Mouse (Mus musculus) embryonic facial prominence, embryonic 10.5 days (tissue): ENCODE data around the gene Lrrc32. TPM values are rescaled to one million over a fixed set of nuclear protein-coding genes. Genes with fewer than 3 reads are reported as not detected.

Source experiments
- DNase-seq: peaks from one replicate; pipeline ENCODE4 v3.0.0-alpha.2; 2017; ENCODE audit warnings: low spot score
- H3K27ac ChIP-seq: fragments of 300-500 bp; sonication (generic); replicated peaks from 2 replicates; pipeline ENCODE4 v1.5.1; 2016; ENCODE audit warnings: mild to moderate bottlenecking
- H3K27me3 ChIP-seq: fragments of 300-500 bp; sonication (generic); replicated peaks from 2 replicates; pipeline ENCODE4 v1.6.1; 2016; ENCODE audit warnings: low read depth, mild to moderate bottlenecking; ENCODE audit not compliant: poor library complexity, severe bottlenecking
- H3K36me3 ChIP-seq: fragments of 300-500 bp; sonication (generic); replicated peaks from 2 replicates; pipeline ENCODE4 v1.6.1; 2016; ENCODE audit warnings: mild to moderate bottlenecking, moderate library complexity
- H3K4me1 ChIP-seq: fragments of 300-500 bp; sonication (generic); 2 replicates; pipeline ENCODE4 v1.6.1; 2016
- H3K4me3 ChIP-seq: fragments of 300-500 bp; sonication (generic); 2 replicates; pipeline ENCODE4 v1.5.1; 2016; ENCODE audit warnings: mild to moderate bottlenecking, moderate library complexity
- H3K9me3 ChIP-seq: fragments of 300-500 bp; sonication (generic); 2 replicates; pipeline ENCODE4 v1.6.1; 2016; ENCODE audit warnings: mild to moderate bottlenecking
- WGBS: fragments of 180-500 bp; shearing (Covaris S2); methylation state at CpG from one replicate; pipeline ENCODE4 v1.1.7; 2016; 5-methylcytosine and 5-hydroxymethylcytosine counted together
- polyA plus RNA-seq: library from polyadenylated mRNA; unstranded; fragments of >200 nt; fragmentation: Nextera tagmentation; extraction: Ambion mirVana; gene quantifications from 2 replicates; pipeline ENCODE4 v1.2.1, GENCODE M21; 2016

The Lrrc32 gene
- polyA plus RNA-seq, 1 experiment from 2014 or later, result 3.7 TPM

- WGBS, result 93% methylated on average over 3 of the region's 3 CpGs
- no peaks in the 10 kb centered on the region for H3K9me3 ChIP-seq
- no peaks in the 10 kb centered on the region for H3K36me3 ChIP-seq
- peaks cover 9% of the 10 kb centered on the region; the same call in 1 of the 2 replicates for H3K27me3 ChIP-seq
- no peak overlapping the region for H3K27ac ChIP-seq
- no peak for DNase-seq
- peaks cover 13% of the 10 kb centered on the region for H3K4me1 ChIP-seq
- H3K4me3 ChIP-seq, result no peak overlapping the region
Observed at GRCm38 (mm10) chr7:98527085-98527484, 38.0 kb downstream of the Lrrc32 start.

DNA sequence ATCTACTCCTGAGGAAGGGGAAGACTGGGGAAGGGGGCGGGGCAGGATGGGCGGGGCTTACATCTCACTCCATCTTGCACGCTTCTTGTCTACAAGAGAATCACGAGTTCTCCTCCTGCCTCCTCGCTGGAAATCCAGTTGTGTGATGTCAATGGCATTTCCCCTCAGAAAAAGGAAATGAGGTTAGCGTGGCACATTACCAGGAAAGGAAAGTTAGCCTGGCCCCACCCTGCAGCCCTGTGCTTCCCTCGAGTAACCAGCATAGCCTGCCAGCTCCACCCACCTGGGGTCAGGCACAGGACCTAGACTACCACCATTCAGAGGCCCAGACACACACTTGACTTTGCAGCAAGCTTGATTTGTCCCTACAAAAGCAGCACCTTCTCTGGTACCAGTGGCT lies 42.5 kb downstream of the Lrrc32 start:
- Histone ChIP-seq H3K27ac (no peak overlapping the region), H3K4me1 (no peaks in the 10 kb centered on the region), H3K27me3 (no peaks in the 10 kb centered on the region), H3K4me3 (no peak overlapping the region), H3K9me3 (no peaks in the 10 kb centered on the region), H3K36me3 (no peaks in the 10 kb centered on the region)
- 63% methylated on average over 7 of the region's 7 CpGs for WGBS
- DNase-seq, result no peak

GRCm38 (mm10) chr7:98532981-98533380 lies 43.9 kb downstream of the Lrrc32 start:
- no peak for DNase-seq
- 90% methylated on average over 4 of the region's 4 CpGs for WGBS

DNA sequence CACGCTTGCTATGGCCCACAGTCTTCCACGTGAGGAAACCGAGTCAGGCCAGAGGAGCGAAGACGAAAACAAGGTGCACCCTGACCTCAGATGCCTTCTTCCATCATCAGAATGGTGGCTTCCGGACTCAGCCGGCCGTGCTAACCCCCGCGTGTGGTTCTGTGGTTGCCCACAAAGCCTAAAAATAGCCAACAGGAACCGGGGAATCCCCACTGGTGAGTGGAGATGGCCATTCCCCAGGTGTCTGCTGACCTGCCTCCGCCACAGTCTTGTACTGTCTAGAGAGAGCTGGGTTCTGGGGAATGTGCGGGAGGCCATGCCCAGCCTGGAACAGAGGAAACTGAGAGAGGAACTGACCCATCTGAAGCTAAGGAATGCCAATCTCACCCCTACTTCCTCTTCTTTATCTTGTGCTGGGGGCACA lies 45.4 kb downstream of the Lrrc32 start:
- Histone ChIP-seq H3K27ac (no peak overlapping the region), H3K36me3 (no peaks in the 10 kb centered on the region), H3K9me3 (no peaks in the 10 kb centered on the region), H3K27me3 (no peaks in the 10 kb centered on the region), H3K4me1 (peaks cover 17% of the 10 kb centered on the region), H3K4me3 (no peak overlapping the region)
- no peak for DNase-seq
- 92% methylated on average over 13 of the region's 13 CpGs for WGBS

More at GRCm38 (mm10) chr7:98532981-98533380, 43.9 kb downstream of the Lrrc32 start:
- H3K9me3 ChIP-seq, result no peaks in the 10 kb centered on the region
- H3K4me1 ChIP-seq, result peaks cover 12% of the 10 kb centered on the region
- no peak overlapping the region for H3K27ac ChIP-seq
- no peaks in the 10 kb centered on the region for H3K27me3 ChIP-seq
- no peak overlapping the region for H3K4me3 ChIP-seq
- no peaks in the 10 kb centered on the region for H3K36me3 ChIP-seq

DNA sequence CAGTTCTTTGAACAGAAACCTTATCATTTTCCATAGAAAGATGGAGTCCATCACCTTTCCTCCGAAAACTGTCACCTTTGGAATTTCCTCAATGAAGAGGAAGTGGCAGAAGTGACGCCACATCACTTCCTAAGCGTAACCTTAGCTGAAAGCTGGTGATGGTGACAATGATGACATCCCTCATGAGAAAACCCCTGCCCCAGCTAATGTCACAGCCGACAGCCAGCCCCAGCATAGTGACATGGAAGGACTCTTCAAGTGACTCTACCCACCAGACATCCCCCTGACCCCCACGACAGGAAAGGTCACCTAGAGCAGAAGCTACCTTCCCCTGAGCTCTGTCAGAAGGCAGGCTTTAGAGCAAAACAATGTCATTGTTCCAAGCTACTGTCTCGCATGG lies 46.1 kb downstream of the Lrrc32 start:
- DNase-seq, result no peak
- H3K4me1 ChIP-seq, result peaks cover 17% of the 10 kb centered on the region
- H3K9me3 ChIP-seq, result no peaks in the 10 kb centered on the region
- H3K27me3 ChIP-seq, result no peaks in the 10 kb centered on the region
- WGBS, result 93% methylated on average over 6 of the region's 6 CpGs
- H3K36me3 ChIP-seq, result no peaks in the 10 kb centered on the region
- H3K4me3 ChIP-seq, result no peak overlapping the region
- no peak overlapping the region for H3K27ac ChIP-seq

GRCm38 (mm10) chr7:98535882-98536281 lies 46.8 kb downstream of the Lrrc32 start:
- H3K27me3 ChIP-seq, result no peaks in the 10 kb centered on the region
- H3K9me3 ChIP-seq, result no peaks in the 10 kb centered on the region
- H3K36me3 ChIP-seq, result no peaks in the 10 kb centered on the region
- H3K4me1 ChIP-seq, result peaks cover 22% of the 10 kb centered on the region
- 92% methylated on average over 4 of the region's 4 CpGs for WGBS
- DNase-seq, result no peak
- 0 out of 2 replicates have a peak overlapping the region, but pooled peaks have one; percentile 40 for H3K27ac ChIP-seq
- H3K4me3 ChIP-seq, result no peak overlapping the region

DNA sequence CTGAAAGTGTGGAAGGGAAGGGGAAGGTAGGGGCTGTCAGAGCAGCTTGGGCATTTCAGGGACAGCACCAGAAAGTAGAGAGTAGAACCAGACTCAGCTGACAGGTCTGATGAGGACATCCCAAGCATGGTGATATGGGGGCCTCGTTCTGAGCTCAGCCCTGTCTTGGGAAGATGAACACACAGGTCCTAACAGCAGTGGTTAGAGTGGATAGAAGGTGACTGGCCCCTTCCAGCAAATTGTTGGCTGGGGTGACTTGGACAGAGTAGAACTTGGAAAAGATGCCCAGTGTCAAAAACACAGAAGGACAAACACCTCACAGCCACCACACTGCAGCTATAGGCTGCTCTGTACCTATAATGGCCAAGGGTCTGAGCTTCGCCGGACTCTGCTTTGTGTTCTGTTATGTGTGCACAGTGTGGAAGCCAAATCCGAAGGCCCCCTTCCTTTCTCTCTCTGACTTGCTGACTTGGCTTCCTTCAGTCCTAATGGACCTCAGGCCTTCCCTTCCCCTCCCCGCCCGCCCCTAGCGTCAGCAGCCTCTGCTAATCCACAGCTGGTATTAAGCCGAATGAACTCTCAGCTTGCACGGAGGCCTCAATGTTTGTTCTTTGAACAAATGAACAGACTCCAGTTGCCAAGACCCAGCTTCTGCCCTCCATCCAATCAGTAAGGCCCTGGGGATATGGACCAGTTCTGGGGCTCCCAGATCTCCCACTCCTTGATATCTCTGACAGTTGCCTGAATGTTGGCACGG lies 48.3 kb downstream of the Lrrc32 start:
- WGBS, result 31% methylated on average over 10 of the region's 10 CpGs
- H3K36me3 ChIP-seq, result no peaks in the 10 kb centered on the region
- DNase-seq, result peak; percentile 60
- H3K9me3 ChIP-seq, result no peaks in the 10 kb centered on the region
- peaks cover 33% of the 10 kb centered on the region for H3K4me1 ChIP-seq
- H3K4me3 ChIP-seq, result no peak overlapping the region
- no peaks in the 10 kb centered on the region for H3K27me3 ChIP-seq
- peak overlapping the region; percentile 77 for H3K27ac ChIP-seq

- no peaks in the 10 kb centered on the region for H3K27me3 ChIP-seq
- WGBS, result 40% methylated on average over 8 of the region's 8 CpGs
- H3K27ac ChIP-seq, result peak overlapping the region; percentile 77
- no peak for DNase-seq
- H3K4me3 ChIP-seq, result no peak overlapping the region
- H3K36me3 ChIP-seq, result no peaks in the 10 kb centered on the region
- H3K9me3 ChIP-seq, result no peaks in the 10 kb centered on the region
- H3K4me1 ChIP-seq, result peaks cover 33% of the 10 kb centered on the region
Observed at GRCm38 (mm10) chr7:98537967-98538573, 49.0 kb downstream of the Lrrc32 start.

- H3K9me3 ChIP-seq, result no peaks in the 10 kb centered on the region
- WGBS, result 60% methylated on average over 2 of the region's 2 CpGs
- H3K36me3 ChIP-seq, result no peaks in the 10 kb centered on the region
- no peak overlapping the region for H3K4me3 ChIP-seq
- H3K27me3 ChIP-seq, result no peaks in the 10 kb centered on the region
- DNase-seq, result no peak
- peaks cover 47% of the 10 kb centered on the region for H3K4me1 ChIP-seq
- peak overlapping the region; percentile 21; the same call in 1 of the 2 replicates for H3K27ac ChIP-seq
Observed at GRCm38 (mm10) chr7:98540879-98541278, 51.8 kb downstream of the Lrrc32 start.

GRCm38 (mm10) chr7:98541564-98541963 lies 52.5 kb downstream of the Lrrc32 start:
- WGBS, result 90% methylated on average over 5 of the region's 5 CpGs
- Histone ChIP-seq H3K27ac (0 out of 2 replicates have a peak overlapping the region, but pooled peaks have one; percentile 21), H3K36me3 (no peaks in the 10 kb centered on the region), H3K9me3 (no peaks in the 10 kb centered on the region), H3K4me1 (peaks cover 47% of the 10 kb centered on the region), H3K4me3 (no peak overlapping the region), H3K27me3 (no peaks in the 10 kb centered on the region)
- no peak for DNase-seq

DNA sequence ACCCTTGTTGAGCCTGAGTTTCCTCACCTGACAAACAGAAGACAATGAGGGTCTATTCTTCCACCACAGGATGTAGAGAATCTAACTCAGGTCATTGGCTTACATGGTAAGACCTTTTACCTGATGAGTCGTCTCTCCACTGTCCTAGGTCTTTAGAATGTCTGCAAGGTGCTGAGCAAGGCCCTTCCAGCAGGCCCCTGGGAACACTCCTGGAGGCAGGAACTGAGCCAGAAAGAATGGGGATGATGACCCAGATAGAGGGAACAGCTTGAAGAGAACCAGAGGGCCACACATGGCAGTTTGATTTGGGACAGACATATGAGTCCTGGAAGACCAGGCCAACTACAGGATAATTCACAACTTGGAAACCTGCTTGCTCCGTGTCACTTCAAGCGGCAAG lies 53.2 kb downstream of the Lrrc32 start:
- no peak overlapping the region for H3K4me3 ChIP-seq
- WGBS, result 90% methylated on average over 3 of the region's 3 CpGs
- H3K27ac ChIP-seq, result no peak overlapping the region
- peaks cover 41% of the 10 kb centered on the region for H3K4me1 ChIP-seq
- H3K36me3 ChIP-seq, result no peaks in the 10 kb centered on the region
- no peaks in the 10 kb centered on the region for H3K27me3 ChIP-seq
- DNase-seq, result no peak
- no peaks in the 10 kb centered on the region for H3K9me3 ChIP-seq

- Histone ChIP-seq H3K27me3 (no peaks in the 10 kb centered on the region), H3K4me3 (no peak overlapping the region), H3K27ac (no peak overlapping the region), H3K9me3 (no peaks in the 10 kb centered on the region), H3K4me1 (peaks cover 37% of the 10 kb centered on the region), H3K36me3 (no peaks in the 10 kb centered on the region)
- no peak for DNase-seq
- WGBS, result 76% methylated on average over 6 of the region's 6 CpGs
Observed at GRCm38 (mm10) chr7:98542731-98543142, 53.7 kb downstream of the Lrrc32 start.

DNA sequence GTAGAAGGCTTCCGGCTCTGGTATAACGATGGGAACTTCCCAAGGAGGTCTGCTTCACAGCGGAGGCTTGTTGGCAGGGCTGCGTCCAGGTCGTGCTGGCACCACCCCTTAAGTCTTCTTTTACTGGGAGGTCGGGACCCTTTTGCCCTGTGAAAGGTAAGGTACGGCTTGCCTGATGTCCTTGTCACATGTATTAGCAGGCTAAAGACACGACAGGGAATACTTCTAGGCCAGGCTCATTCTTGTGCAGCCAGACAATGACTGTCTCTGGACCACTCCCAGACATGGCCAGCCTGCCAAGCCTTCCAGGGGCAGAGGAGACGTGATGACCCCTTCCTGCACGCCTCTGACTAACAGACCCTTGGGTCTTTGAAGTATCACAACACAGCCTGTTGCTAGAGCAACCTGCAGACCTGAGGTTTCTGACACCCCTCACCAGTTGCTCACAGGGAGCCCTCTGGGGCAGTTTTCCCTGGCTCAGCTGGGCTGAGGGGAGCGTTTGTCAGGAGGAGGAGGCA lies 54.8 kb downstream of the Lrrc32 start:
- H3K27ac ChIP-seq, result peak overlapping the region; percentile 48
- WGBS, result 63% methylated on average over 11 of the region's 11 CpGs

More for the DNA sequence above, 54.8 kb downstream of the Lrrc32 start:
- peaks cover 34% of the 10 kb centered on the region for H3K4me1 ChIP-seq
- no peaks in the 10 kb centered on the region for H3K9me3 ChIP-seq
- H3K36me3 ChIP-seq, result no peaks in the 10 kb centered on the region
- no peaks in the 10 kb centered on the region for H3K27me3 ChIP-seq
- no peak for DNase-seq
- H3K4me3 ChIP-seq, result no peak overlapping the region
